Mouse (Mus musculus) stomach, embryonic 14.5 days (tissue): Measurements from ENCODE around the gene Atxn7l1. TPM values are rescaled to one million over a fixed set of nuclear protein-coding genes. Genes with fewer than 3 reads are reported as not detected.

Experiments used
- ATAC-seq: fragments of 200-750 bp; cut with Nextera tagmentation; 2 replicates; pipeline ENCODE4 v1.8.0; 2017; ENCODE audit warnings: low read depth, moderate TSS enrichment; ENCODE audit not compliant: insufficient number of reproducible peaks, insufficient read depth, low FRiP score
- H3K27ac ChIP-seq: fragments of 300-500 bp; sonication (generic); 2 replicates; pipeline ENCODE4 v1.5.1; 2014; ENCODE audit warnings: mild to moderate bottlenecking, low read length, moderate library complexity, mixed read lengths
- H3K27me3 ChIP-seq: fragments of 300-500 bp; sonication (generic); 2 replicates; pipeline ENCODE4 v1.6.1; 2014; ENCODE audit warnings: low read length, control low read depth, mixed read lengths; ENCODE audit not compliant: control insufficient read depth, insufficient read depth
- H3K36me3 ChIP-seq: fragments of 300-500 bp; sonication (generic); 2 replicates; pipeline ENCODE4 v1.6.1; 2014; ENCODE audit warnings: mild to moderate bottlenecking, control low read depth, low read length, moderate library complexity, mixed read lengths; ENCODE audit not compliant: control insufficient read depth, insufficient read depth
- H3K4me1 ChIP-seq: fragments of 300-500 bp; sonication (generic); 2 replicates; pipeline ENCODE4 v1.6.1; 2014; ENCODE audit warnings: low read length, control low read depth, mixed read lengths; ENCODE audit not compliant: control insufficient read depth, insufficient read depth
- H3K4me2 ChIP-seq: fragments of 300-500 bp; sonication (generic); replicated peaks from 2 replicates; pipeline ENCODE4 v1.6.1; 2014; ENCODE audit warnings: low read depth, low read length, control low read depth
- H3K4me3 ChIP-seq: fragments of 300-500 bp; sonication (generic); 2 replicates; pipeline ENCODE4 v1.5.1; 2014; ENCODE audit warnings: low read depth, low read length, control low read depth
- H3K9ac ChIP-seq: fragments of 300-500 bp; sonication (generic); replicated peaks from 2 replicates; pipeline ENCODE4 v1.6.1; 2014; ENCODE audit warnings: low read depth, mild to moderate bottlenecking, control low read depth, low read length, moderate library complexity, mixed read lengths
- H3K9me3 ChIP-seq: fragments of 300-500 bp; sonication (generic); 2 replicates; pipeline ENCODE4 v1.6.1; 2016; ENCODE audit warnings: low read depth, low read length, control low read depth; ENCODE audit not compliant: control insufficient read depth
- WGBS: fragments of 180-500 bp; shearing (Covaris S2); extraction: QIAGEN DNeasy Blood & Tissue Kit; methylation state at CpG from one replicate; pipeline ENCODE4 v1.1.7; 2014; 5-methylcytosine and 5-hydroxymethylcytosine counted together
- polyA plus RNA-seq: library from polyadenylated mRNA; unstranded; fragments of >200 nt; fragmentation: Nextera tagmentation; extraction: Ambion mirVana; gene quantifications from 2 replicates; pipeline ENCODE4 v1.2.1, GENCODE M21; 2014

Atxn7l1 gene
- polyA plus RNA-seq, 1 experiment from 2014 or later: 21.5 TPM

DNA sequence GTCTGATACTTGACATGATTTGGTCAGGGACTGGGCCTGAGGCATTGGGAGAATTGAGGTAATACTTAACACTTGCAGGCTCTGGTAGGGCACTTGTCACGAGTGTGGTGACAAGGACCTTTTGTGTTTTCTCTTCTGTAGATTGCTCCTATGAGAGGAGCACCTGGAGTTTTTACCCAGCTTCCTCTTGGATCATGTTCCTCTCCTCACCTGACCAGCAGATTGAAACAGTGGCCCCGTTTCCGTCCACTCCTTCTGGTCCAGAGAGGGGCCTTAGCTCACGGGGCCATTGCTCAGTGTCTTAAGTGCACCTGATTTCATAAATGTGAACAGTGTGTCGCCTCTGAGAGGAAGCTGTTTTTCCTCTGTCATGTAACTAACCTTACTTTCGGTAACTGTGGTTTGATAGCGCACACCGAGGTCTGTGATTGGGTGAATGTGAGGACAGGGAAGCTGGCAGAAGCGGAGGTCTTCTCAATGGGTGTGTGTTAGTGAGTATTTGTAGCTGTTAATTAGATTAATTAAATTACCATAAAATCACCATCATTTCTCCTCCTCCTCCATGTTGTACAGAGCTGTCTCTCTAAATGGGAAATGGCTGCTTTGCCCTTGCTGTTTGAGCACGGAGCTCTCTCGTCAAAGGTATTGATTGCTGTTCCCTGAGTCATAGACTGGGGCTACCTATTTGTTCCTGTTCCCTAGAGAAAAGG, 35.1 kb downstream of the Atxn7l1 start:
- WGBS: 76% methylated on average over 11 of the region's 11 CpGs
- H3K27ac ChIP-seq: no peak overlapping the region
- peaks cover 13% of the 10 kb centered on the region; the same call in 1 of the 2 replicates for H3K4me1 ChIP-seq
- H3K27me3 ChIP-seq: no peaks in the 10 kb centered on the region
- H3K4me2 ChIP-seq: no peak overlapping the region
- H3K36me3 ChIP-seq: no peaks in the 10 kb centered on the region
- no peak overlapping the region for H3K9ac ChIP-seq
- H3K4me3 ChIP-seq: no peak overlapping the region
- H3K9me3 ChIP-seq: no peaks in the 10 kb centered on the region
- no peak for ATAC-seq

DNA sequence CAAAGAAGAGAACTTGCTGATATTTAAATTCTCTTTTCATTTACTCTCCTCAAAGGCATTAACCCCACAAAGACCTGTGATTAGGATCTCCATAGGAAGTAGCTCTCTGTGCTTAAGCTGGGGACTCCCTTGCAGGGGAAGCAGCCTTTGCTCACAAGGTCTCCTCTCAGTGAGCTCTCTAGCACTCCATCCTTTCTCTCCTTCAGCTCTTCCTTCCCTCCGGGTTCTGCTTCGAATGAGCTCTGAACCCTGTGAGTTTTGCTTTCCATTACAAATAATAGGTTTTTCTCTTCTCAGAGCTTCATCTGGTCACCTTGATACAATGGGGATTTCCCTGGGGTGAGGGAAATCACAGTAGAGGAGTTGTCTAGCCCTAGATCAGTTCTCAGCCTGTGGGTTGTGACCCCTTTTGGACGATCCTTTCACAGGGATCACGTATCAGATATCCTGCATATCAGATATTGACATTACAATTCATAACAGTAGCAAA, 35.7 kb downstream of the Atxn7l1 start:
- WGBS: 83% methylated on average over 4 of the region's 4 CpGs
- H3K4me1 ChIP-seq: peaks cover 13% of the 10 kb centered on the region; the same call in 1 of the 2 replicates
- no peaks in the 10 kb centered on the region for H3K36me3 ChIP-seq
- no peaks in the 10 kb centered on the region for H3K27me3 ChIP-seq
- H3K4me3 ChIP-seq: no peak overlapping the region
- no peak overlapping the region for H3K4me2 ChIP-seq
- H3K9me3 ChIP-seq: no peaks in the 10 kb centered on the region
- ATAC-seq: no peak
- H3K9ac ChIP-seq: no peak overlapping the region
- H3K27ac ChIP-seq: no peak overlapping the region

DNA sequence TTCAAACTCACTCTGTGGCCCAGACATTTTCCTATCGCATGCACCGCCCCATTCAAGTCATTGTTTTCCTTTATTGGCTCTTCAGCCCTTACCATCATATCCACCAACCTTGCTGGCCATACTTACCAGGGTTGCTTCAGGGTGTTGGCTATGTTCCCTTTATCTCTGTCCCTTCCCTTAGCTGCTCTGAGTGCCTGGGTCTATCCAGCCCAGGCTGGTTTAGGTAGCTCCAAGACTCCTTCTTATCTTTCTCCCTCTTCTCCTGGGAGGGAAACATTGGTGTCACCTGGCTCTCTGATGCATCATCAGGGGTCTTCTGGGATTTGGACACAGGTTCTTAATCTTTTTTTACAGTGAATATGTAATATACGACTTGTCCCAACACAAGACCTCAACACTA, 36.6 kb downstream of the Atxn7l1 start:
- Histone ChIP-seq H3K9ac (no peak overlapping the region), H3K27me3 (no peaks in the 10 kb centered on the region), H3K36me3 (no peaks in the 10 kb centered on the region), H3K27ac (no peak overlapping the region), H3K4me1 (peaks cover 13% of the 10 kb centered on the region; the same call in 1 of the 2 replicates), H3K4me2 (no peak overlapping the region), H3K9me3 (no peaks in the 10 kb centered on the region), H3K4me3 (no peak overlapping the region)
- no peak for ATAC-seq
- WGBS: 94% methylated on average over 3 of the region's 3 CpGs

DNA sequence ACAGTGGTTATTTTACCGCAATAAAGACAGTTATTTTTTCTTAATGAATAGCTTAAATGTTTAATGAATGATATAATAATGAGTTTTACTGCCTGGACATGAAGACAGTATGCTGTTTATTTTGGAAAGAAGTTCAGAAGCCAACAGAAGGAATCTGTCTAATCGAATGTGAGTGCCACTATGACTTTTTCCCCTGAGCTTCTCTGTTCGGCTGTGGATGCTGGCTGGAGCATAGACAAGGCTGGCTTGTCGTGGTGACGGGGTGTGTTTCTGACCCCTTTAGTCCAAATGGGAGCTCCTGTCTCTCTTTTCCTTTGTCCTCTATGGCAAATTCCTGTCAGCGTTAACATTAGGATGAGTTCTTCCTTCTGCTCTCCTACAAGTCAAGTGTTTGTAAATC, 37.6 kb downstream of the Atxn7l1 start:
- WGBS: 39% methylated on average over 6 of the region's 6 CpGs
- no peaks in the 10 kb centered on the region for H3K27me3 ChIP-seq
- no peak overlapping the region for H3K4me3 ChIP-seq
- no peaks in the 10 kb centered on the region for H3K9me3 ChIP-seq
- no peak for ATAC-seq
- peaks cover 13% of the 10 kb centered on the region; the same call in 1 of the 2 replicates for H3K4me1 ChIP-seq
- no peak overlapping the region for H3K9ac ChIP-seq
- H3K27ac ChIP-seq: no peak overlapping the region
- no peak overlapping the region for H3K4me2 ChIP-seq
- no peaks in the 10 kb centered on the region for H3K36me3 ChIP-seq

DNA sequence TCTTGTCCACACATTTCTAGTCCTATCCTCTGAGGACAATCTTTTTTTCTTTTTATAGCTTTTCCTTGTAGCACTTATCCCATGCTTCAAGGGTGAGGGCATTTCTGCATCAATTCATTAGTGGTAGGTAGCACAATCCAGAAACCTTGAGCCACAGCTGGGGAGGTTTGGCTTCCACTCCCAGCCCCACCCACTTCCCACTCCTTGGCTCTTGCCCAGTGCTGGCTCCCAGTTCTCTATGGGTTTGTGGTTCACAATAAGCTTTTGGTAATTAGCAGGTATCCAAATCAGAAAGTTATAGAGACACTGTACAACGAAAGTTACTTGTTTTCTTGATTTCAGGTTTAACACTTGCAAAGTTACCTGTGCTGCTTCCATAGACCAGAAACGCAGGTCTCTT, 38.8 kb downstream of the Atxn7l1 start:
- no peak for ATAC-seq
- Histone ChIP-seq H3K27me3 (no peaks in the 10 kb centered on the region), H3K4me2 (no peak overlapping the region), H3K9me3 (no peaks in the 10 kb centered on the region), H3K27ac (no peak overlapping the region), H3K4me1 (0 out of 2 replicates have a peak, but pooled peaks cover 10% of the 10 kb centered on the region), H3K4me3 (no peak overlapping the region), H3K9ac (no peak overlapping the region), H3K36me3 (no peaks in the 10 kb centered on the region)
- 92% methylated on average over 2 of the region's 2 CpGs for WGBS

DNA sequence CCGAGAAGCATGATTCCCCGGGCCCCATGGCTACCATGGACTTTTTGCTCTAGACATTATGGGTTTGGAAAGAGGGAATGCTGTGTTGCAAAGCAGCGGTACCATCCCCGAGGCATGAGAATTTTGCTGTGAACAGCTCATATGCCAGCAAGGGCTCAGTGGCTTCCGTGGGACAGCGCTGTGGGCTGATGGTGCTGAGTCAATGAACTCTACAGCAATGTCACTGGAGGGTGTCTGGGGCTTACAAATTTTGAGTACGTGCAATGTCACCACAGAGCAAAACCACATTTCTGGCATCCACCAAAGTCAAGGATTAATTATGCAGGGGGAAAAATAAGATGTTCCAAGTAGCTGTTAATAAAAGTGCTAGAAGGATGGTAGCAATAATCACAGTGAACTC, 42.6 kb downstream of the Atxn7l1 start:
- Histone ChIP-seq H3K4me3 (no peak overlapping the region), H3K27me3 (no peaks in the 10 kb centered on the region), H3K36me3 (no peaks in the 10 kb centered on the region), H3K4me1 (peaks cover 11% of the 10 kb centered on the region; the same call in 1 of the 2 replicates), H3K9me3 (no peaks in the 10 kb centered on the region), H3K4me2 (no peak overlapping the region), H3K27ac (no peak overlapping the region), H3K9ac (no peak overlapping the region)
- 92% methylated on average over 7 of the region's 7 CpGs for WGBS
- ATAC-seq: no peak

DNA sequence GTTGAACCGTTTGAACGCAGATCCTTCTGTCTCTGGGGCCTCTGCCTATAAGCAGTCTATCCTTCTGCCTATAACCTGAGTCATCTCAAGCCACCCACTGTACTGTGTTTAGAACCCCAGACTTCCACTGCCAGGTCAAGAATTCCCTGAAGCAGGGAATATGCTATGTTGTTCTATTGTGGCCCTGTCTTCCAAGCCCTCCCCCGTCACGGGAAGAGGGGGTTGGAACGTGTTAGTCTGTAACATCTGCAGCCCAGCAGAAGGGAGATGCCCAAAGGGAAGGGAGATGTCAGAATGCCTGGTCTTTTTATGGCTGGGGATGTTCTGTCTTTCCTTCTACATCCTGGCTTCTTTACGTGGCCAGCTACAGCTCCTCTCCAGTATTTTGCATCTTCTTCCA, 43.1 kb downstream of the Atxn7l1 start:
- no peaks in the 10 kb centered on the region for H3K36me3 ChIP-seq
- peaks cover 6% of the 10 kb centered on the region; the same call in 1 of the 2 replicates for H3K4me1 ChIP-seq
- no peaks in the 10 kb centered on the region for H3K9me3 ChIP-seq
- no peak overlapping the region for H3K4me2 ChIP-seq
- no peak overlapping the region for H3K4me3 ChIP-seq
- no peak overlapping the region for H3K9ac ChIP-seq
- no peaks in the 10 kb centered on the region for H3K27me3 ChIP-seq
- ATAC-seq: no peak
- WGBS: 66% methylated on average over 6 of the region's 6 CpGs
- no peak overlapping the region for H3K27ac ChIP-seq

DNA sequence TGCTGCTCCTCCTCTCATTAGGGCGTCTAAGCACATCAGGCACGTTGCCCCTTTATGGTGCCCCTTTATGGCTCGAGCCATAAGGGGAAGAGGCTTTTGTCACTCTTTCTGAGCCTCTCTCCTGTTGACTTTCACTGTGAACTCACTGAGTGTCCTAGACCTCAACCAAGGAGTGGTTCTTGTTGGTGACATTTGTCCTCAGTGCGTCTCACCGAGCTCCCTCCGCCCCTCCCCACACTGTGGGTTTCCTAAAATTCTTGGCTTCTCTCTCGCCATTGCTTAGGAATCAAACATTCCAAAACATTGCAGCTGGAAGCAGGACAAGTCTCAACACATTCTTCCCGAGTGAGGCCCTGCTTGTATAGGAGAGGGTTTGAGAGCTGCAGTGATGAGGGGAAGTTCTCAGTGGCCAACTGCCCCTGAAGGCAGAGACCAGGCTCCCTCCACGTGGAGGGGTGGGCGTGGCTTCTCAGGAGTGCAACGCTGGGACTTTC, 46.0 kb downstream of the Atxn7l1 start:
- Histone ChIP-seq H3K4me2 (no peak overlapping the region), H3K27ac (0 out of 2 replicates have a peak overlapping the region, but pooled peaks have one; percentile 71)
- 30% methylated on average over 11 of the region's 11 CpGs for WGBS

More for the DNA sequence above, 46.0 kb downstream of the Atxn7l1 start:
- no peaks in the 10 kb centered on the region for H3K27me3 ChIP-seq
- H3K4me3 ChIP-seq: no peak overlapping the region
- H3K9ac ChIP-seq: no peak overlapping the region
- no peaks in the 10 kb centered on the region for H3K36me3 ChIP-seq
- H3K4me1 ChIP-seq: peaks cover 6% of the 10 kb centered on the region; the same call in 1 of the 2 replicates
- peak; percentile 58; the same call in 1 of the 2 replicates for ATAC-seq
- H3K9me3 ChIP-seq: no peaks in the 10 kb centered on the region
